Mouse (Mus musculus) spleen, adult 18-20 months (tissue): ENCODE data around the gene Ehmt1.

Experiments used
- DNase-seq, 2 experiments: peaks; one replicate each; pipeline ENCODE4 v3.0.0; 2022; ENCODE audit warnings: mixed read lengths in 2 of 2

Ehmt1 gene

GRCm38 (mm10) chr2:24910481-24910880 is 8.9 kb downstream of the Ehmt1 start:
- peak in 1 of 2 experiments; percentile 20 for DNase-seq

- no peak for DNase-seq
Measured at GRCm38 (mm10) chr2:24905653-24906155, 13.7 kb downstream of the Ehmt1 start.

GRCm38 (mm10) chr2:24904823-24905652 is 14.4 kb downstream of the Ehmt1 start:
- no peak for DNase-seq

- no peak for DNase-seq
Measured at GRCm38 (mm10) chr2:24902999-24903398, 16.4 kb downstream of the Ehmt1 start.

GRCm38 (mm10) chr2:24901055-24901454 is 18.4 kb downstream of the Ehmt1 start:
- DNase-seq: no peak

- no peak for DNase-seq
Measured at GRCm38 (mm10) chr2:24899292-24899691, 20.1 kb downstream of the Ehmt1 start.

GRCm38 (mm10) chr2:24896761-24897160 is 22.7 kb downstream of the Ehmt1 start:
- no peak for DNase-seq

GRCm38 (mm10) chr2:24894211-24894610 is 25.2 kb downstream of the Ehmt1 start:
- no peak for DNase-seq

GRCm38 (mm10) chr2:24892318-24892717 is 27.1 kb downstream of the Ehmt1 start:
- no peak for DNase-seq

GRCm38 (mm10) chr2:24890541-24891447 is 28.6 kb downstream of the Ehmt1 start:
- DNase-seq: no peak

- DNase-seq: peak in 1 of 2 experiments; percentile 32
Measured at GRCm38 (mm10) chr2:24888895-24889294, 30.5 kb downstream of the Ehmt1 start.

GRCm38 (mm10) chr2:24880686-24881085 is 38.7 kb downstream of the Ehmt1 start:
- no peak for DNase-seq

- DNase-seq: no peak
Measured at GRCm38 (mm10) chr2:24870952-24871351, 48.5 kb downstream of the Ehmt1 start.

GRCm38 (mm10) chr2:24863010-24863409 is 56.4 kb downstream of the Ehmt1 start:
- peak in 1 of 2 experiments; percentile 36 for DNase-seq

- no peak for DNase-seq
Measured at GRCm38 (mm10) chr2:24852408-24852807, 67.0 kb downstream of the Ehmt1 start.

GRCm38 (mm10) chr2:24846557-24846956 is 72.9 kb downstream of the Ehmt1 start:
- no peak for DNase-seq

GRCm38 (mm10) chr2:24845256-24845655 is 74.2 kb downstream of the Ehmt1 start:
- DNase-seq: no peak

- no peak for DNase-seq
Measured at GRCm38 (mm10) chr2:24830614-24831013, 88.8 kb downstream of the Ehmt1 start.

- DNase-seq: no peak
Measured at GRCm38 (mm10) chr2:24809746-24810145, 109.7 kb downstream of the Ehmt1 start.

- no peak for DNase-seq
Measured at GRCm38 (mm10) chr2:24807691-24808090, 111.7 kb downstream of the Ehmt1 start.

- DNase-seq: no peak
Measured at GRCm38 (mm10) chr2:24807036-24807435, 112.4 kb downstream of the Ehmt1 start.

GRCm38 (mm10) chr2:24806143-24806542 is 113.3 kb downstream of the Ehmt1 start:
- no peak for DNase-seq

GRCm38 (mm10) chr2:24805621-24806020 is 113.8 kb downstream of the Ehmt1 start:
- no peak for DNase-seq
